Mouse (Mus musculus) neural tube, embryonic 12.5 days (tissue): Measurements from ENCODE around the gene Kmt2b. TPM values are rescaled to one million over a fixed set of nuclear protein-coding genes. Genes with fewer than 3 reads are reported as not detected.

ENCODE experiments used
- ATAC-seq: fragments of 200-750 bp; cut with Nextera tagmentation; 2 replicates; pipeline ENCODE4 v1.8.0; 2017; ENCODE audit warnings: low read depth, mild to moderate bottlenecking, moderate TSS enrichment, moderate library complexity; ENCODE audit not compliant: low FRiP score
- H3K27ac ChIP-seq: fragments of 300-500 bp; sonication (generic); 2 replicates; pipeline ENCODE4 v1.5.1; 2016
- H3K27me3 ChIP-seq: fragments of 300-500 bp; sonication (generic); replicated peaks from 2 replicates; pipeline ENCODE4 v1.6.1; 2016; ENCODE audit warnings: mild to moderate bottlenecking
- H3K36me3 ChIP-seq: fragments of 300-500 bp; sonication (generic); 2 replicates; pipeline ENCODE4 v1.6.1; 2016; ENCODE audit warnings: mild to moderate bottlenecking
- H3K4me1 ChIP-seq: fragments of 300-500 bp; sonication (generic); 2 replicates; pipeline ENCODE4 v1.6.1; 2016
- H3K4me2 ChIP-seq: fragments of 300-500 bp; sonication (generic); replicated peaks from 2 replicates; pipeline ENCODE4 v1.6.1; 2016; ENCODE audit warnings: mild to moderate bottlenecking
- H3K4me3 ChIP-seq: fragments of 300-500 bp; sonication (generic); 2 replicates; pipeline ENCODE4 v1.5.1; 2016
- H3K9ac ChIP-seq: fragments of 300-500 bp; sonication (generic); 2 replicates; pipeline ENCODE4 v1.6.1; 2016; ENCODE audit warnings: mild to moderate bottlenecking
- H3K9me3 ChIP-seq: fragments of 300-500 bp; sonication (generic); 2 replicates; pipeline ENCODE4 v1.6.1; 2016; ENCODE audit warnings: mild to moderate bottlenecking
- WGBS: fragments of 180-500 bp; shearing (Covaris S2); methylation state at CpG from one replicate; pipeline ENCODE4 v1.1.7; 2016; 5-methylcytosine and 5-hydroxymethylcytosine counted together
- microRNA-seq: library from miRNA; unstranded; fragments of <30 nt; microRNA quantifications from one replicate; pipeline ENCODE4, GENCODE M21; 2017
- polyA plus RNA-seq: library from polyadenylated mRNA; unstranded; fragments of >200 nt; fragmentation: Nextera tagmentation; extraction: Ambion mirVana; gene quantifications from 2 replicates; pipeline ENCODE4 v1.2.1, GENCODE M21; 2016

The Kmt2b gene
- polyA plus RNA-seq, 1 experiment from 2014 or later = 12.2 TPM

- no peak overlapping the region for H3K4me3 ChIP-seq
- H3K27me3 ChIP-seq = no peaks in the 10 kb centered on the region
- H3K36me3 ChIP-seq = peaks cover 58% of the 10 kb centered on the region
- peaks cover 14% of the 10 kb centered on the region for H3K4me1 ChIP-seq
- H3K9ac ChIP-seq = no peak overlapping the region
- 77% methylated on average over 10 of the region's 10 CpGs for WGBS
- H3K9me3 ChIP-seq = no peaks in the 10 kb centered on the region
- no peak overlapping the region for H3K4me2 ChIP-seq
- no peak overlapping the region for H3K27ac ChIP-seq
- no peak for ATAC-seq
Observed at GRCm38 (mm10) chr7:30522871-30523270, 65.7 kb downstream of the Kmt2b start.

- H3K4me3 ChIP-seq = no peak overlapping the region
- no peaks in the 10 kb centered on the region for H3K27me3 ChIP-seq
- peaks cover 38% of the 10 kb centered on the region for H3K36me3 ChIP-seq
- H3K9me3 ChIP-seq = no peaks in the 10 kb centered on the region
- H3K4me2 ChIP-seq = no peak overlapping the region
- no peak for ATAC-seq
- WGBS = 81% methylated on average over 5 of the region's 5 CpGs
- no peak overlapping the region for H3K9ac ChIP-seq
- H3K4me1 ChIP-seq = peaks cover 5% of the 10 kb centered on the region; the same call in 1 of the 2 replicates
- H3K27ac ChIP-seq = 0 out of 2 replicates have a peak overlapping the region, but pooled peaks have one; percentile 27
Observed at GRCm38 (mm10) chr7:30520856-30521255, 67.7 kb downstream of the Kmt2b start.

GRCm38 (mm10) chr7:30520396-30520795 is 68.1 kb downstream of the Kmt2b start:
- H3K9ac ChIP-seq = no peak overlapping the region
- ATAC-seq = no peak
- H3K4me3 ChIP-seq = no peak overlapping the region
- WGBS = 72% methylated on average over 4 of the region's 4 CpGs
- no peaks in the 10 kb centered on the region for H3K9me3 ChIP-seq
- peaks cover 5% of the 10 kb centered on the region; the same call in 1 of the 2 replicates for H3K4me1 ChIP-seq
- H3K4me2 ChIP-seq = no peak overlapping the region
- H3K27ac ChIP-seq = no peak overlapping the region
- peaks cover 33% of the 10 kb centered on the region for H3K36me3 ChIP-seq
- peaks cover 4% of the 10 kb centered on the region; the same call in 1 of the 2 replicates for H3K27me3 ChIP-seq

Small RNAs within 50 kb of the gene (microRNA-seq; reads per million reads assigned to microRNA genes)
- 1.1 reads per million for gene Gm38670
- gene Mir3569 = not detected

Other genes starting within 250 kb of the Kmt2b start
- gene Lrfn3, start 226.0 kb downstream of the Kmt2b start, polyA plus RNA-seq = 10.7 and 11.1 TPM in 2 replicates
- gene Tyrobp, start 175.0 kb downstream of the Kmt2b start, polyA plus RNA-seq = 22.6 and 23.2 TPM in 2 replicates
- 0.72 and 1.2 TPM in 2 replicates for gene Hcst, start 168.9 kb downstream of the Kmt2b start, polyA plus RNA-seq
- 1.4 and 2.1 TPM in 2 replicates for gene Nfkbid, start 167.0 kb downstream of the Kmt2b start, polyA plus RNA-seq
- 368 and 386 TPM in 2 replicates for gene Aplp1, start 143.2 kb downstream of the Kmt2b start, polyA plus RNA-seq
- 13.5 and 14.6 TPM in 2 replicates for gene Kirrel2, start 131.0 kb downstream of the Kmt2b start, polyA plus RNA-seq
- 2.0 and 3.3 TPM in 2 replicates for gene Nphs1, start 130.4 kb downstream of the Kmt2b start, polyA plus RNA-seq
- not detected in 2 replicates for gene Prodh2, start 95.1 kb downstream of the Kmt2b start, polyA plus RNA-seq
- gene Arhgap33, start 53.7 kb downstream of the Kmt2b start, polyA plus RNA-seq = 78.3 and 90.0 TPM in 2 replicates
- 5.4 and 6.0 TPM in 2 replicates for gene Hspb6, start 36.5 kb downstream of the Kmt2b start, polyA plus RNA-seq
- gene Proser3, start 36.4 kb downstream of the Kmt2b start, polyA plus RNA-seq = 9.7 and 11.0 TPM in 2 replicates
- 52.8 and 53.4 TPM in 2 replicates for gene Lin37, start 28.9 kb downstream of the Kmt2b start, polyA plus RNA-seq
- 83.8 and 87.9 TPM in 2 replicates for gene U2af1l4, start 25.4 kb downstream of the Kmt2b start, polyA plus RNA-seq
- gene Gm49396, start 25.4 kb downstream of the Kmt2b start, polyA plus RNA-seq = 16.2 and 17.1 TPM in 2 replicates
- 137 and 143 TPM in 2 replicates for gene Psenen, start 25.1 kb downstream of the Kmt2b start, polyA plus RNA-seq
- 4.1 and 5.7 TPM in 2 replicates for gene Igflr1, start 23.3 kb downstream of the Kmt2b start, polyA plus RNA-seq
- 0.22 and 0.47 TPM in 2 replicates for gene Zbtb32, start 10.2 kb upstream of the Kmt2b start, polyA plus RNA-seq
- gene Upk1a, start 24.1 kb upstream of the Kmt2b start, polyA plus RNA-seq = 1.6 and 1.9 TPM in 2 replicates
- 912 and 934 TPM in 2 replicates for gene Cox6b1, start 37.4 kb upstream of the Kmt2b start, polyA plus RNA-seq
- not detected in 2 replicates for gene Etv2, start 47.1 kb upstream of the Kmt2b start, polyA plus RNA-seq
- 163 and 167 TPM in 2 replicates for gene Rbm42, start 61.6 kb upstream of the Kmt2b start, polyA plus RNA-seq
- gene Haus5, start 76.3 kb upstream of the Kmt2b start, polyA plus RNA-seq = 39.5 and 45.2 TPM in 2 replicates
- not detected in 2 replicates for gene Pmis2, start 82.9 kb upstream of the Kmt2b start, polyA plus RNA-seq
- not detected in 2 replicates for gene 2200002J24Rik, start 110.2 kb upstream of the Kmt2b start, polyA plus RNA-seq
- 1.3 and 2.0 TPM in 2 replicates for gene Atp4a, start 123.5 kb upstream of the Kmt2b start, polyA plus RNA-seq
- 185 and 194 TPM in 2 replicates for gene Tmem147, start 140.8 kb upstream of the Kmt2b start, polyA plus RNA-seq
- gene Gapdhs, start 155.0 kb upstream of the Kmt2b start, polyA plus RNA-seq = 1.4 and 1.5 TPM in 2 replicates
- gene Sbsn, start 162.7 kb upstream of the Kmt2b start, polyA plus RNA-seq = 1.1 and 2.6 TPM in 2 replicates
- gene Dmkn, start 175.0 kb upstream of the Kmt2b start, polyA plus RNA-seq = 0.24 and 0.38 TPM in 2 replicates
- gene Krtdap, start 199.2 kb upstream of the Kmt2b start, polyA plus RNA-seq = not detected in 2 replicates
- 0.08 TPM in 1 of 2 replicates, not detected in the other for gene Ffar2, start 235.0 kb upstream of the Kmt2b start, polyA plus RNA-seq